Mouse (Mus musculus) midbrain, embryonic 10.5 days (tissue): ENCODE data around the gene Nrp2. TPM values are rescaled to one million over a fixed set of nuclear protein-coding genes. Genes with fewer than 3 reads are reported as not detected.

Source experiments
- DNase-seq: peaks from one replicate; pipeline ENCODE4 v3.0.0-alpha.2; 2017; ENCODE audit warnings: low spot score
- H3K27ac ChIP-seq: fragments of 300-500 bp; sonication (generic); replicated peaks from 2 replicates; pipeline ENCODE4 v1.5.1; 2016; ENCODE audit warnings: mild to moderate bottlenecking
- H3K27me3 ChIP-seq: fragments of 300-500 bp; sonication (generic); 2 replicates; pipeline ENCODE4 v1.6.1; 2016; ENCODE audit warnings: low read depth, mild to moderate bottlenecking; ENCODE audit not compliant: poor library complexity, severe bottlenecking
- H3K36me3 ChIP-seq: fragments of 300-500 bp; sonication (generic); 2 replicates; pipeline ENCODE4 v1.6.1; 2016; ENCODE audit warnings: mild to moderate bottlenecking, moderate library complexity
- H3K4me1 ChIP-seq: fragments of 300-500 bp; sonication (generic); 2 replicates; pipeline ENCODE4 v1.6.1; 2016
- H3K4me3 ChIP-seq: fragments of 300-500 bp; sonication (generic); 2 replicates; pipeline ENCODE4 v1.5.1; 2016; ENCODE audit warnings: mild to moderate bottlenecking, moderate library complexity
- H3K9me3 ChIP-seq: fragments of 300-500 bp; sonication (generic); replicated peaks from 2 replicates; pipeline ENCODE4 v1.6.1; 2016; ENCODE audit warnings: mild to moderate bottlenecking
- WGBS: fragments of 180-500 bp; shearing (Covaris S2); methylation state at CpG from one replicate; pipeline ENCODE4 v1.1.7; 2016; 5-methylcytosine and 5-hydroxymethylcytosine counted together
- polyA plus RNA-seq: library from polyadenylated mRNA; unstranded; fragments of >200 nt; fragmentation: Nextera tagmentation; extraction: Ambion mirVana; gene quantifications from 2 replicates; pipeline ENCODE4 v1.2.1, GENCODE M21; 2016

The Nrp2 gene
- polyA plus RNA-seq, 1 experiment from 2014 or later, result 10.7 TPM

GRCm38 (mm10) chr1:62707101-62707912 lies 4.2 kb downstream of the Nrp2 start:
- Histone ChIP-seq H3K9me3 (no peaks in the 10 kb centered on the region), H3K36me3 (no peaks in the 10 kb centered on the region), H3K27ac (peak overlapping the region; percentile 78), H3K4me1 (peaks cover 70% of the 10 kb centered on the region), H3K27me3 (peaks cover 86% of the 10 kb centered on the region), H3K4me3 (peak overlapping the region; percentile 64)
- WGBS, result under 1% methylated on average over 35 of the region's 35 CpGs
- DNase-seq, result peak; percentile 70

GRCm38 (mm10) chr1:62707913-62708860 lies 5.1 kb downstream of the Nrp2 start:
- peak; percentile 36 for DNase-seq
- Histone ChIP-seq H3K4me3 (peak overlapping the region; percentile 64), H3K27me3 (peaks cover 83% of the 10 kb centered on the region), H3K4me1 (peaks cover 65% of the 10 kb centered on the region), H3K9me3 (no peaks in the 10 kb centered on the region), H3K27ac (0 out of 2 replicates have a peak overlapping the region, but pooled peaks have one; percentile 78), H3K36me3 (no peaks in the 10 kb centered on the region)
- 6% methylated on average over 17 of the region's 17 CpGs for WGBS

- no peak for DNase-seq
- Histone ChIP-seq H3K4me1 (peaks cover 48% of the 10 kb centered on the region), H3K9me3 (no peaks in the 10 kb centered on the region), H3K27me3 (peaks cover 67% of the 10 kb centered on the region), H3K4me3 (no peak overlapping the region), H3K27ac (no peak overlapping the region), H3K36me3 (no peaks in the 10 kb centered on the region)
- WGBS, result 49% methylated on average over 5 of the region's 5 CpGs
These were observed 6.8 kb downstream of the Nrp2 start for GRCm38 (mm10) chr1:62709770-62710335.

GRCm38 (mm10) chr1:62713021-62713676 lies 10.1 kb downstream of the Nrp2 start:
- DNase-seq, result no peak
- Histone ChIP-seq H3K4me1 (peaks cover 33% of the 10 kb centered on the region), H3K27ac (no peak overlapping the region), H3K9me3 (no peaks in the 10 kb centered on the region), H3K27me3 (peaks cover 50% of the 10 kb centered on the region), H3K36me3 (no peaks in the 10 kb centered on the region), H3K4me3 (no peak overlapping the region)
- 90% methylated on average over 17 of the region's 17 CpGs for WGBS

- WGBS, result 95% methylated on average over 1 of the region's 1 CpGs
- Histone ChIP-seq H3K36me3 (no peaks in the 10 kb centered on the region), H3K4me3 (no peak overlapping the region), H3K9me3 (no peaks in the 10 kb centered on the region), H3K27ac (no peak overlapping the region), H3K4me1 (peaks cover 24% of the 10 kb centered on the region), H3K27me3 (peaks cover 48% of the 10 kb centered on the region)
- no peak for DNase-seq
These were observed 11.9 kb downstream of the Nrp2 start for GRCm38 (mm10) chr1:62715004-62715403.

- H3K4me3 ChIP-seq, result no peak overlapping the region
- H3K27me3 ChIP-seq, result peaks cover 42% of the 10 kb centered on the region
- H3K4me1 ChIP-seq, result peaks cover 27% of the 10 kb centered on the region
- WGBS, result 52% methylated on average over 4 of the region's 4 CpGs
- DNase-seq, result no peak
- H3K9me3 ChIP-seq, result no peaks in the 10 kb centered on the region
- no peaks in the 10 kb centered on the region for H3K36me3 ChIP-seq
- H3K27ac ChIP-seq, result no peak overlapping the region
These were observed 12.6 kb downstream of the Nrp2 start for GRCm38 (mm10) chr1:62715692-62716091.

- no peak overlapping the region for H3K27ac ChIP-seq
- H3K9me3 ChIP-seq, result no peaks in the 10 kb centered on the region
- WGBS, result 36% methylated on average over 10 of the region's 10 CpGs
- H3K4me1 ChIP-seq, result peaks cover 38% of the 10 kb centered on the region
- H3K27me3 ChIP-seq, result peaks cover 32% of the 10 kb centered on the region
- DNase-seq, result no peak
- H3K4me3 ChIP-seq, result no peak overlapping the region
- peaks cover 4% of the 10 kb centered on the region; the same call in 1 of the 2 replicates for H3K36me3 ChIP-seq
These were observed 13.9 kb downstream of the Nrp2 start for GRCm38 (mm10) chr1:62716836-62717478.

- Histone ChIP-seq H3K27ac (no peak overlapping the region), H3K9me3 (0 out of 2 replicates have a peak, but pooled peaks cover 3% of the 10 kb centered on the region), H3K27me3 (peaks cover 32% of the 10 kb centered on the region), H3K4me1 (peaks cover 38% of the 10 kb centered on the region), H3K4me3 (no peak overlapping the region), H3K36me3 (peaks cover 10% of the 10 kb centered on the region)
- 62% methylated on average over 13 of the region's 13 CpGs for WGBS
- peak; percentile 38 for DNase-seq
These were observed 14.6 kb downstream of the Nrp2 start for GRCm38 (mm10) chr1:62717552-62718236.

GRCm38 (mm10) chr1:62718237-62718571 lies 15.1 kb downstream of the Nrp2 start:
- Histone ChIP-seq H3K9me3 (0 out of 2 replicates have a peak, but pooled peaks cover 3% of the 10 kb centered on the region), H3K27ac (no peak overlapping the region), H3K36me3 (peaks cover 11% of the 10 kb centered on the region), H3K27me3 (peaks cover 32% of the 10 kb centered on the region), H3K4me1 (peaks cover 38% of the 10 kb centered on the region), H3K4me3 (no peak overlapping the region)
- 65% methylated on average over 5 of the region's 5 CpGs for WGBS
- DNase-seq, result no peak

- H3K4me1 ChIP-seq, result peaks cover 38% of the 10 kb centered on the region
- no peak for DNase-seq
- peaks cover 32% of the 10 kb centered on the region for H3K27me3 ChIP-seq
- no peak overlapping the region for H3K4me3 ChIP-seq
- H3K27ac ChIP-seq, result no peak overlapping the region; the same call in 1 of the 2 replicates
- H3K9me3 ChIP-seq, result 0 out of 2 replicates have a peak, but pooled peaks cover 3% of the 10 kb centered on the region
- H3K36me3 ChIP-seq, result peaks cover 11% of the 10 kb centered on the region
- WGBS, result 85% methylated on average over 8 of the region's 8 CpGs
These were observed 15.7 kb downstream of the Nrp2 start for GRCm38 (mm10) chr1:62718750-62719149.

GRCm38 (mm10) chr1:62719770-62720169 lies 16.7 kb downstream of the Nrp2 start:
- Histone ChIP-seq H3K27me3 (peaks cover 32% of the 10 kb centered on the region), H3K36me3 (peaks cover 11% of the 10 kb centered on the region), H3K4me3 (no peak overlapping the region), H3K27ac (no peak overlapping the region), H3K4me1 (peaks cover 38% of the 10 kb centered on the region), H3K9me3 (0 out of 2 replicates have a peak, but pooled peaks cover 3% of the 10 kb centered on the region)
- WGBS, result 90% methylated on average over 6 of the region's 6 CpGs
- no peak for DNase-seq
